Mouse (Mus musculus): ENCODE measurements at regions not wholly inside any gene's neighbourhood (a gene's known extent, or its start where the extent isn't known, plus 50 kb on each side); places are given as distances from the start of the nearest gene placed in this dataset.
"Not testable (repeated sequence)": the region's sequence is repeated elsewhere in the genome, so short reads cannot be mapped to it uniquely, and the experiment has no call there.

DNA sequence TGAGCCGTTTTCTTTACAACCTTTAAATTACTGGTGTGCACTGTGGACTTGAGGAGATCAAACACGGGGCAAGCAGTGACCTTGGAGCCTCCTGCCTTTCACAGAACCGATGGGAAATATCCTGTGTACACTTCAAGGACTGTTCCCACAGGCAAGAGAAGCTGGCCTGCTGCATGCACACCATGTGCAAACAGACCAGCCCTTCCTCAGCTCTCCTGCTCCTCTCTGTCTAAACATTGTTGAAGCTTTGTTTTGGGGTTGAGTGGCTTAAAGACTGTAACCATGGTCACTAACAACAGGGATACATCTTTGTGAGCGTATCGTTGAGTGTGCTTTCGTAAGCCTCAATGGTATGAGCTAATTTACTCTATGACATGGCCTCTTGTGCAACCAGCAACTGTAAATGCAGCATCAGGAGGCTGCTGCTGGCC is 50.2 kb upstream of the Agps start:
- Histone ChIP-seq H3K4me2 (replicated peaks; ENCODE audit: low read depth, low read length) (no peak overlapping the region), H3K36me3 (ENCODE audit: control insufficient read depth, insufficient read depth, low read length) (no peaks in the 10 kb centered on the region), H3K4me3 (ENCODE audit: low read depth, low read length) (no peak overlapping the region), H3K9ac (ENCODE audit: low read depth, low read length) (no peak overlapping the region), H3K9me3 (ENCODE audit: control insufficient read depth, low read length) (no peaks in the 10 kb centered on the region), H3K27me3 (ENCODE audit: control insufficient read depth, insufficient read depth, low read length) (no peaks in the 10 kb centered on the region), H3K4me1 (replicated peaks; ENCODE audit: control insufficient read depth, insufficient read depth, low read length) (no peaks in the 10 kb centered on the region), H3K27ac (ENCODE audit: low read depth, low read length) (no peak overlapping the region)
- no peak for ATAC-seq (ENCODE audit: low FRiP score)
- 79% methylated on average over 6 of the region's 6 CpGs for WGBS
- DNase-seq (ENCODE audit: low spot score), result no peak

DNA sequence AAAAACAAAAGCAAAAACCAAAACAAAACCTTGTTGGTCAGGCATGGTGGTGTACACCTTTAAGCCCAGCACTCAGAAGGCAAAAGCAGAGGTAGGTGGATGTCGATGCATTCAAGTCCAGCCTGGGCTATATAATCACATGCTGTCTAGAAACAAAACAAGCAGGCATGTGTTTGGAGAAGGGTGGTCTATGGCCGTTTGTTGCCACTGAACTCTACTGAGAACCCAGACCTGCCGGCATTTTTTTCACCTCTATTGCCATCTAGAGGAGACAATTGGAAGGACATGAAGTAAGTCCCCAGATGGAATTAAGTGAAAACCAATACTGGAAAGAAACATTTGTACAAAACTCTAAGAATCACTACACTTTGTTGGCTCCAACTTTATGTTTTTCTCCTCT is 50.9 kb upstream of the Agps start:
- no peaks in the 10 kb centered on the region for H3K36me3 ChIP-seq (ENCODE audit: control insufficient read depth, insufficient read depth, low read length)
- peak; percentile 61; the same call in 1 of the 2 replicates for ATAC-seq (ENCODE audit: low FRiP score)
- H3K27ac ChIP-seq (ENCODE audit: low read depth, low read length), result no peak overlapping the region
- no peak overlapping the region for H3K9ac ChIP-seq (ENCODE audit: low read depth, low read length)
- H3K9me3 ChIP-seq (ENCODE audit: control insufficient read depth, low read length), result no peaks in the 10 kb centered on the region
- no peak overlapping the region for H3K4me2 ChIP-seq (replicated peaks; ENCODE audit: low read depth, low read length)
- WGBS, result 1% methylated on average over 3 of the region's 3 CpGs
- no peak overlapping the region for H3K4me3 ChIP-seq (ENCODE audit: low read depth, low read length)
- DNase-seq (ENCODE audit: low spot score), result peak; percentile 66
- H3K27me3 ChIP-seq (ENCODE audit: control insufficient read depth, insufficient read depth, low read length), result no peaks in the 10 kb centered on the region
- H3K4me1 ChIP-seq (replicated peaks; ENCODE audit: control insufficient read depth, insufficient read depth, low read length), result no peaks in the 10 kb centered on the region

DNA sequence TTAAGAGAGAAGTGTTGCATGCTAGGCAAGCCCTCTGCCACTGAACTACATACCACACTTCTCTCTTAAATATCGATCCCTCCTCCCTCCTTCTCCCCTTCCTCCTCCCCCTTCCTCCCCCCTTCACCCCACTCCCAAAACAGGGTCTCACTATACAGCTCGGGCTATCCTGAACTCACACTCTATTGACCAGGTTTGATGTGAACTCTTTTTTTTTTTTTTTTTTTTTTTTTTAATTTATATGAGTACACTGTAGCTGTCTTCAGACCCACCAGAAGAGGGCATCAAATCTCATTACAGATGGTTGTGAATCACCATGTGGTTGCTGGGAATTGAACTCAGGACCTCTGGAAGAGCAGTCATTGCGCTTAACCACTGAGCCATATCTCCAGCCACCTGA is 53.3 kb upstream of the Agps start:
- ATAC-seq (ENCODE audit: low FRiP score), result not testable (repeated sequence)

DNA sequence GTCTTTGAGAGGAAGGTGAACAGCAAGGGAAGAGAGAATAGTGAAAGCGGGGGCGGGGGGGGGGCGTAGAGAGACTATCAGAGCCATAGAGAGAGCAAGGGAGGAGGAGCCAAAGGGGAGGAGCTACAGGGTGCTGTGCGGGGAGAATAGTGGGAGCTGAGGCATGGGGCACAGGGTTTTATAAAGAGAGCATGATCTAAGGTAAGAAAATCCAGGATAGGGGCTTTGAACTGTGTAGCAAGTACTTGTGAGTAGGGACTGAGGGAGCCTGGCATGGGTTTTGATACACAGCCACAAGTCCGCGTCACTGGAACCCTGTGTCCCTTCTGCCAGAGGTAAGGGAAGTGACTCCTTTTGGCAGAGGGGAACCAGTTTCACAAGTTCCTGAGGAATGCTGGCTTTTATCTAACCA is 54.9 kb upstream of the Agps start:
- Histone ChIP-seq H3K27ac (ENCODE audit: low read depth, low read length) (no peak overlapping the region), H3K4me1 (replicated peaks; ENCODE audit: control insufficient read depth, insufficient read depth, low read length) (no peaks in the 10 kb centered on the region), H3K9ac (ENCODE audit: low read depth, low read length) (no peak overlapping the region), H3K27me3 (ENCODE audit: control insufficient read depth, insufficient read depth, low read length) (no peaks in the 10 kb centered on the region), H3K4me3 (ENCODE audit: low read depth, low read length) (no peak overlapping the region), H3K4me2 (replicated peaks; ENCODE audit: low read depth, low read length) (peak overlapping the region; percentile 19; the same call in 1 of the 2 replicates), H3K9me3 (ENCODE audit: control insufficient read depth, low read length) (no peaks in the 10 kb centered on the region), H3K36me3 (ENCODE audit: control insufficient read depth, insufficient read depth, low read length) (no peaks in the 10 kb centered on the region)
- 21% methylated on average over 5 of the region's 6 CpGs for WGBS
- no peak for ATAC-seq (ENCODE audit: low FRiP score)
- DNase-seq (ENCODE audit: low spot score), result no peak

More for the DNA sequence above, 53.3 kb upstream of the Agps start:
- not testable (repeated sequence) for H3K27me3 ChIP-seq (ENCODE audit: control insufficient read depth, insufficient read depth, low read length); H3K4me2 ChIP-seq (replicated peaks; ENCODE audit: low read depth, low read length); H3K36me3 ChIP-seq (ENCODE audit: control insufficient read depth, insufficient read depth, low read length); H3K9ac ChIP-seq (ENCODE audit: low read depth, low read length); H3K4me3 ChIP-seq (ENCODE audit: low read depth, low read length); H3K27ac ChIP-seq (ENCODE audit: low read depth, low read length); DNase-seq (ENCODE audit: low spot score); H3K9me3 ChIP-seq (ENCODE audit: control insufficient read depth, low read length); H3K4me1 ChIP-seq (replicated peaks; ENCODE audit: control insufficient read depth, insufficient read depth, low read length)
- 90% methylated on average over 3 of the region's 3 CpGs for WGBS

DNA sequence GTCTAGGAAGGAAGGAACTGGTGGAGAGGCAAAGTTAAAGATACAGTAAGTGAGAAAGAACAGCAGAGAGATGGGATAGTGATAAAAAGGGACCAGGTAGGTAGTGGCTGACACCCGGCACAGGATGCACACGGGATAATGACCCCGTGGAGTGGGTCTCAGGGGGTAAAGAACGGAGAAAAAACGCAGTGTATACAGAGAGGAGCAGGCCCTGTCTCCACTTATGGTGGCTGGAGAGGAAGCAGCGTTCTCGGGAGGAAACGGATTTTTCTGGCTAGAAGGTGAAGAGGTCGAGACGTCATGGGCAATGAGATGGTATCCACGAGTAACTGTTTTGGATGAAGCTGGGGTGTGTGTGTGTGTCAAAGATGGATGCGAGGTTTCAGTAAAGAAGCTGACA is 55.4 kb upstream of the Agps start:
- no peak overlapping the region for H3K27ac ChIP-seq (ENCODE audit: low read depth, low read length)
- H3K4me2 ChIP-seq (replicated peaks; ENCODE audit: low read depth, low read length), result peak overlapping the region; percentile 19; the same call in 1 of the 2 replicates
- DNase-seq (ENCODE audit: low spot score), result no peak
- no peaks in the 10 kb centered on the region for H3K4me1 ChIP-seq (replicated peaks; ENCODE audit: control insufficient read depth, insufficient read depth, low read length)
- no peak for ATAC-seq (ENCODE audit: low FRiP score)
- WGBS, result 19% methylated on average over 12 of the region's 12 CpGs
- H3K27me3 ChIP-seq (ENCODE audit: control insufficient read depth, insufficient read depth, low read length), result no peaks in the 10 kb centered on the region
- H3K4me3 ChIP-seq (ENCODE audit: low read depth, low read length), result no peak overlapping the region
- no peaks in the 10 kb centered on the region for H3K36me3 ChIP-seq (ENCODE audit: control insufficient read depth, insufficient read depth, low read length)
- H3K9ac ChIP-seq (ENCODE audit: low read depth, low read length), result no peak overlapping the region
- H3K9me3 ChIP-seq (ENCODE audit: control insufficient read depth, low read length), result no peaks in the 10 kb centered on the region

DNA sequence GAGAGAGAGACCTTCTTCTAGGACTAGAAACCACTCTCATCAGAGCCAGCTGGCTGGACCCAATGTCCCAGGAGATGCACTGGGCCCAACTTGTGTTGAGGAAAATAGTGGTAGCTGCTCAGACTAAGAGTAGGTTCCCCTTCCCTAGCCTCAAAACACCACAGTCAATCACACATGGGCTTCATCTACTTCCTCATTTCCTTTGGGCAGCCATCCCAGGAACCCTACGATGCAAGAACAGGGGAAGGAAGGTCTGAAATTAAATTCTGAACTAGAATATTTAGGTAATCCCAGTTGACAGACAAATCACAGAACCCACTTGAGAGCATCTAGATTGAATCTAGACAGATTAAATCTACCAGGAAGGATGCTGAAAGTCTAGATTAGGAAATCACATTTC is 56.8 kb upstream of the Agps start:
- Histone ChIP-seq H3K4me2 (replicated peaks; ENCODE audit: low read depth, low read length) (no peak overlapping the region), H3K4me1 (replicated peaks; ENCODE audit: control insufficient read depth, insufficient read depth, low read length) (no peaks in the 10 kb centered on the region), H3K36me3 (ENCODE audit: control insufficient read depth, insufficient read depth, low read length) (no peaks in the 10 kb centered on the region), H3K9me3 (ENCODE audit: control insufficient read depth, low read length) (no peaks in the 10 kb centered on the region), H3K4me3 (ENCODE audit: low read depth, low read length) (no peak overlapping the region), H3K27me3 (ENCODE audit: control insufficient read depth, insufficient read depth, low read length) (no peaks in the 10 kb centered on the region), H3K27ac (ENCODE audit: low read depth, low read length) (no peak overlapping the region), H3K9ac (ENCODE audit: low read depth, low read length) (no peak overlapping the region)
- WGBS, result 96% methylated on average over 1 of the region's 1 CpGs
- DNase-seq (ENCODE audit: low spot score) (no peak), ATAC-seq (ENCODE audit: low FRiP score) (no peak)

DNA sequence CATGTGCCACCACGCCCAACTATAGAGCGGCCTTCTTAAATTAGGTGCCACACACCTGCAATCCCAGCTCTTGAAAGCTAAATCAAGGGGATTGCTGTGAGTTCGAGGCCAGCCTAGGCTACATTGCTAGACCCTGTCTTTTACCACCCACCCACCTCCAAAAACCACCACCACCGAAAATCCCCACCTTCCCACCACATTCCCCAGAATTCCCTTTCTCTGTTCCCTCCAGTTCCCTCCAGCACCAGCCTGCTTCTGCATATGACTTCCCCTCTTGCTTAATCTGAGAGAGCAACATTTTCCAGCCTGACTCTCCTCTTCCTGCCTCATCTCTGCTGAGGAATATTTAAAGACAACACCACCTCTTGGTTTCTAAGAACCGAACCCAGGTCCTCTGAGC is 58.5 kb upstream of the Agps start:
- Histone ChIP-seq H3K9me3 (ENCODE audit: control insufficient read depth, low read length) (no peaks in the 10 kb centered on the region), H3K27ac (ENCODE audit: low read depth, low read length) (no peak overlapping the region), H3K4me2 (replicated peaks; ENCODE audit: low read depth, low read length) (no peak overlapping the region), H3K36me3 (ENCODE audit: control insufficient read depth, insufficient read depth, low read length) (no peaks in the 10 kb centered on the region), H3K4me1 (replicated peaks; ENCODE audit: control insufficient read depth, insufficient read depth, low read length) (no peaks in the 10 kb centered on the region), H3K9ac (ENCODE audit: low read depth, low read length) (no peak overlapping the region), H3K27me3 (ENCODE audit: control insufficient read depth, insufficient read depth, low read length) (no peaks in the 10 kb centered on the region), H3K4me3 (ENCODE audit: low read depth, low read length) (no peak overlapping the region)
- WGBS, result 86% methylated on average over 5 of the region's 5 CpGs
- DNase-seq (ENCODE audit: low spot score), result no peak
- no peak for ATAC-seq (ENCODE audit: low FRiP score)

DNA sequence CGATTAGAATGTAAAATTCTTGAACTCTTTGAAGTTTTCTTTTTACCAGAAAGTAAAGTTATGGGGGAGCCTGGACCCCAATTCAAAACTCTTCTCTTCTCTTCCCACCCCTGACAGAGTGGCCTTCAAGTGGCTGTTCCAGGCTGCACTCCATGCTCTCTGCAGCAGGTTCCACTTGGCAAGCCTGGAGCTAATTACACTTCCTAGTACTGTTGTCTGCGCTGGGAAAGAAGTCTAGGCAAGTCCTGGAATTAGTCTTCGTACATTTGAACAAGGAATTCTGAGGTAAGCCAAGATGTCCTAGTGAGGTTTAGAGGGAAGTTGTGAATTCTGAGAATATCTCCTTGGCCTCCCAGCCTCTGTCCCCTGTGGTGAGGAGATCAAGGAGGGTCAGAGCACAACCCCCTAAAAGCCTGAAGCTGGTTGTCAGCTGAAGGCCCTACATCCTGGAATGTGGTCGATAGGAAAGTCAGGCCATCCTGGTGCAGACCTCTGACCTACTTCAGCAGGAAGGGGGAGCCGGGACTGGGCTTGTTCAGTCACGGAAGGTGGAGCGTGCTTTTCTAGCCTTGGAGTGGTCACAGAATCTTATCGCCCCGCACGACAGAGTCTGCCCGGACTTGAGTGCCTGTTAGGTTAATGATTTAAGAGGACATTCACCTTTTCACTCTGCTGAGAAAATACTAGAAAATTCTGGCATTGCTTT is 59.6 kb upstream of the Agps start:
- H3K27ac ChIP-seq (ENCODE audit: low read depth, low read length), result no peak overlapping the region
- H3K9ac ChIP-seq (ENCODE audit: low read depth, low read length), result no peak overlapping the region
- ATAC-seq (ENCODE audit: low FRiP score) (no peak), DNase-seq (ENCODE audit: low spot score) (no peak)
- H3K4me3 ChIP-seq (ENCODE audit: low read depth, low read length), result no peak overlapping the region
- no peaks in the 10 kb centered on the region for H3K4me1 ChIP-seq (replicated peaks; ENCODE audit: control insufficient read depth, insufficient read depth, low read length)
- H3K4me2 ChIP-seq (replicated peaks; ENCODE audit: low read depth, low read length), result no peak overlapping the region
- H3K9me3 ChIP-seq (ENCODE audit: control insufficient read depth, low read length), result no peaks in the 10 kb centered on the region
- no peaks in the 10 kb centered on the region for H3K36me3 ChIP-seq (ENCODE audit: control insufficient read depth, insufficient read depth, low read length)
- H3K27me3 ChIP-seq (ENCODE audit: control insufficient read depth, insufficient read depth, low read length), result no peaks in the 10 kb centered on the region
- WGBS, result 40% methylated on average over 11 of the region's 11 CpGs

DNA sequence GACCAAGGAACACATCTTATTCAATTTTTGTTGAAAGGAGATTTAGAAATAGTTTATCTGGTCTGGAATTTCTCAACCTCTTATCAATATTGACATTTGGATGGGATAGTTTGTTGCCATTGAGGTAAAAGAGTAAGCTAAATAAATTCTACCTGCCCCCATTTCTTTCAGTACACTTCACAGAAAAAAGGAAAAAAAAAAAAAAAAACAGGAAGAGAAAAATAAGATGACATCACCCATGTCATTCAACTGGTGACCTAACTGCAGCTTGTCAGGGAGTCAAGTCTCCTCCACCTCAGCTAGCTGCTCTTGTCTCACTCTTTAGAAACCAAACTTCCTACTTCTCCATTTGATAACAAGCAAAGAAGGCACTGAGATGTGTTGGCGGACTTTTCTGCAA is 61.3 kb upstream of the Agps start:
- Histone ChIP-seq H3K27ac (ENCODE audit: low read depth, low read length) (no peak overlapping the region), H3K4me2 (replicated peaks; ENCODE audit: low read depth, low read length) (no peak overlapping the region), H3K9ac (ENCODE audit: low read depth, low read length) (no peak overlapping the region), H3K9me3 (ENCODE audit: control insufficient read depth, low read length) (no peaks in the 10 kb centered on the region), H3K4me3 (ENCODE audit: low read depth, low read length) (no peak overlapping the region), H3K4me1 (replicated peaks; ENCODE audit: control insufficient read depth, insufficient read depth, low read length) (no peaks in the 10 kb centered on the region), H3K36me3 (ENCODE audit: control insufficient read depth, insufficient read depth, low read length) (no peaks in the 10 kb centered on the region), H3K27me3 (ENCODE audit: control insufficient read depth, insufficient read depth, low read length) (no peaks in the 10 kb centered on the region)
- no peak for ATAC-seq (ENCODE audit: low FRiP score)
- 94% methylated on average over 1 of the region's 1 CpGs for WGBS
- DNase-seq (ENCODE audit: low spot score), result no peak
